In genomic region chrX:63991127-63991526, GRCm38 (mm10) we compare ENCODE assay signal across 10 mouse cellular contexts.
DNase-seq lines count a peak whose midpoint lies in the region; ATAC-seq and TF ChIP-seq lines count a peak whose summit lies in the region.
"Had no signal": no experiment of that assay in that cellular context is flagged by ENCODE, and none has a peak within 500 bp of the region (broad histone marks: within the 10 kb centered on the region; RNA-seq: fewer than 3 reads in every experiment).

No protein-coding gene starts in this region.

- no peak overlapping the region for H3K27ac ChIP-seq in hindbrain, postnatal 0 days
- H3K27ac ChIP-seq in hindbrain, embryonic 14.5 days, result no peak overlapping the region
- H3K27ac ChIP-seq: liver, embryonic 13.5 days; neural tube, embryonic 12.5 days had no signal

- TF ChIP-seq CTCF in hindbrain, postnatal 0 days (IDR thresholded peaks at IDR 0.05; ENCODE audit: low read depth), result peak; percentile 42; the same call in 1 of the 2 replicates

- no peak for ATAC-seq in hindbrain, postnatal 0 days
- no peak for ATAC-seq in hindbrain, embryonic 14.5 days (ENCODE audit: low FRiP score)

- H3K4me1 ChIP-seq in hindbrain, postnatal 0 days (ENCODE audit: insufficient read depth, low read length), result no peaks in the 10 kb centered on the region
- H3K4me1 ChIP-seq in hindbrain, embryonic 14.5 days (replicated peaks; ENCODE audit: control insufficient read depth, insufficient read depth, low read length), result no peaks in the 10 kb centered on the region
- H3K4me1 ChIP-seq: liver, embryonic 13.5 days; neural tube, embryonic 12.5 days had no signal

- no peak overlapping the region for H3K4me3 ChIP-seq in hindbrain, postnatal 0 days (ENCODE audit: low read length)
- H3K4me3 ChIP-seq in hindbrain, embryonic 14.5 days (replicated peaks; ENCODE audit: low read length), result no peak overlapping the region
- H3K4me3 ChIP-seq: liver, embryonic 13.5 days; neural tube, embryonic 12.5 days had no signal

- H3K27me3 ChIP-seq in hindbrain, postnatal 0 days (ENCODE audit: insufficient read depth, low read length), result no peaks in the 10 kb centered on the region
- H3K27me3 ChIP-seq in hindbrain, embryonic 14.5 days (ENCODE audit: control insufficient read depth, insufficient read depth, low read length), result no peaks in the 10 kb centered on the region
- H3K27me3 ChIP-seq: liver, embryonic 13.5 days; neural tube, embryonic 12.5 days had no signal

- H3K9me3 ChIP-seq in hindbrain, postnatal 0 days (ENCODE audit: low read length), result no peaks in the 10 kb centered on the region
- no peaks in the 10 kb centered on the region for H3K9me3 ChIP-seq in hindbrain, embryonic 14.5 days (ENCODE audit: control insufficient read depth, low read length)
- H3K9me3 ChIP-seq: liver, embryonic 13.5 days; neural tube, embryonic 12.5 days had no signal

- DNase-seq in hindbrain, postnatal 0 days (ENCODE audit: low spot score), result peak; percentile 1
- no peak for DNase-seq in hindbrain, embryonic 14.5 days (ENCODE audit: low spot score)
- DNase-seq in right cerebral cortex, adult 2 months (ENCODE audit: low spot score in 2 of 2), result peak; percentile 2 to 6
- DNase-seq in right cerebral cortex, postnatal 36 days (ENCODE audit: low spot score in 2 of 2), result no peak
- DNase-seq in cerebellum, postnatal 14 days, result peak; percentile 5 to 22
- DNase-seq in yolk sac, embryonic 10.5 days (ENCODE audit: low spot score), result peak; percentile 1
- DNase-seq in ovary, postnatal 14 days (ENCODE audit: low spot score), result no peak
- DNase-seq: liver, embryonic 13.5 days; thymus, postnatal 25 days had no signal

- WGBS in hindbrain, postnatal 0 days, result 28% methylated on average over 1 of the region's 1 CpGs
- WGBS in hindbrain, embryonic 14.5 days, result 31% methylated on average over 1 of the region's 1 CpGs

- H3K9ac ChIP-seq in hindbrain, postnatal 0 days (replicated peaks; ENCODE audit: low read length), result no peak overlapping the region
- no peak overlapping the region for H3K9ac ChIP-seq in hindbrain, embryonic 14.5 days
- H3K9ac ChIP-seq: liver, embryonic 13.5 days; neural tube, embryonic 12.5 days had no signal

- H3K4me2 ChIP-seq in hindbrain, postnatal 0 days (ENCODE audit: low read depth, low read length), result no peak overlapping the region
- no peak overlapping the region for H3K4me2 ChIP-seq in hindbrain, embryonic 14.5 days (replicated peaks)
- H3K4me2 ChIP-seq: liver, embryonic 13.5 days; neural tube, embryonic 12.5 days had no signal

- no peaks in the 10 kb centered on the region for H3K36me3 ChIP-seq in hindbrain, postnatal 0 days (ENCODE audit: insufficient read depth, low read length)
- H3K36me3 ChIP-seq in hindbrain, embryonic 14.5 days (replicated peaks; ENCODE audit: control insufficient read depth, insufficient read depth), result no peaks in the 10 kb centered on the region
- H3K36me3 ChIP-seq: liver, embryonic 13.5 days; neural tube, embryonic 12.5 days had no signal

Comparison
In these comparisons a context has a peak if more than half of its experiments do, and no peak if none do; other contexts are left out.
1. DNase-seq: peak in hindbrain, postnatal 0 days (single experiment), right cerebral cortex, adult 2 months (2 of 2), cerebellum, postnatal 14 days (2 of 2) and yolk sac, embryonic 10.5 days (single experiment); none in hindbrain, embryonic 14.5 days (single experiment), right cerebral cortex, postnatal 36 days (0 of 2) and ovary, postnatal 14 days (single experiment).